Mouse (Mus musculus) liver (tissue): ENCODE results near the gene Arrb1.
"Not testable (repeated sequence)": the region's sequence is repeated elsewhere in the genome, so short reads cannot be mapped to it uniquely, and the experiment has no call there.

Experiments used
- DNase-seq: peaks from one replicate; pipeline ENCODE4 v3.0.0-alpha.2; 2020; ENCODE audit warnings: mixed read lengths

Arrb1 gene

DNA sequence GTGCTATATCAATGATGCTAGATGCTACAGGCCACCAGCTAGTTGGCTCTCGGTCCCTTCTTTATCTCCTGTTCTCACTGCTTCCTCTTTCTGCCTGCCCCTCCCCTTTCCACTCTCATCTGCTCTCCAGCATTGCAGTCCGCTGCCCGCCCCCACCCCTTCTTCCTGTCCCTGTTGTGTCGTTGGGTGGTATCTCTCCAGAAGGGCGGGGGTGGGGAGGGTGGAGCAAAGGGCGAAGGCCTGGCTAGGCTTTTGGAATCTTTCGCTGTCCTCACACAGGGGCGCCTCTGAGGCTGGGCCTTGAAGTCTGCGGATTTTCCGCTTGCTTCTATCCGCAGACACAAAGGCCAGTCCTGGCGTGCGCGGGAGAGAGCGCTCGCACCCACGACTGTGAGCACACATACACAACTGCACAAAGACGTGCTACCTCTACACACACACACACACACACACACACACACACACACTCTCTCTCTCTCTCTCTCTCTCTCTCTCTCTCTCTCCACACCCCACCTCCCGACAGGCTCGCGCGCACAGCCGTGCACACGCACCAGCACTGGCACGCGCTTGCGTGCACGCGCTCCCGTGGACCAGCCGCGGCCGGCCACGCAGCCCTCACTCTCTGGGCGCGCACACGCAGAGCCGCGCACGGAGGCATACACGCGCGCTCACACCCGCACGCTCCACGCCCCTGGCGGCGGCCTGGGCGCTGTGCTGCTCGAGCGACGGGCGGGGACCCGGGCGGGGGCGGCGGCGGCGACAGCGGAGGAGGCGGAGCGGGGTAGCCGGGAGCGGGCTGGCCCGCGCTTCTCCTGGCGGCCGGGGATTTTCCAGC is at the start of gene Arrb1:
Gene Arrb1 (plus strand): TSS at position 566 of the 835 bp plus-strand sequence.
- DNase-seq: peak; percentile 94

DNA sequence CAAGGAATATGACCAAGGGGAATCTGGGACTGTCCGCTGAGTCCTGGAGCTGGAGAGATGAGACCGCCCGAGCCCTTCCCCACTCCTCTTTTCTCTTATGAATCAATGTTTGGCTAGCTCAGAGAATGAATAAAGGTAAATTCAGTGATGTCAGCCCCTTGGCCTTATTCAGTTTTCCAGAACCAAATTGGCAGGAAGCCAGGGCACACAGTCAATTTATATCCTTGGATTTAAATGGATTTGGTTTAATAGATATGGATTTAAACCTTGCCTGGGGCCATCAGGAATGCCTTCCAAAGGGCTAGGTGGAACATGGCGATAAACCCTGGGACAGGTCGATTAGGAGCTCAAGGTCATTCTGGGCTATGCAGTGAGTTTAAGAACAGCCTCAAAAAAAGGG is 45.6 kb upstream of the Arrb1 start:
- DNase-seq: no peak

DNA sequence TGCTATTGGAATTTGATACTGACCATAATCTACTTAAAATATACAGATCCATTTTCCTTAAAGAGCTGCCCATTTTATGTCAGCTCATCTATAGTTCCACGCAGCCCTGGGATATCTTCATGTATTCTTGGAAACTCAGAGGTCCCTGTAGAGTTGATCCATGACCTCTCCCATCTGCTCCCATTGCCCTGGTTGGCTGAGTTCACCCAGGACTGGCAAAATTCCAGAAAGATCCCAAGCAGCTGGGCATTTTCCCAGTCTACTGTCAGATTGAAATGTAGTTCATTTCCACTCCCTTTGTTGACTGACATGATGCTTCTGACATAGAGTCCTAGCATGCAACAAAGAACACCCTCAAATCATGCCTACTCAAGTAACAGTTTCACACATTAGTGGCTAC is 36.1 kb upstream of the Arrb1 start:
- DNase-seq: no peak

DNA sequence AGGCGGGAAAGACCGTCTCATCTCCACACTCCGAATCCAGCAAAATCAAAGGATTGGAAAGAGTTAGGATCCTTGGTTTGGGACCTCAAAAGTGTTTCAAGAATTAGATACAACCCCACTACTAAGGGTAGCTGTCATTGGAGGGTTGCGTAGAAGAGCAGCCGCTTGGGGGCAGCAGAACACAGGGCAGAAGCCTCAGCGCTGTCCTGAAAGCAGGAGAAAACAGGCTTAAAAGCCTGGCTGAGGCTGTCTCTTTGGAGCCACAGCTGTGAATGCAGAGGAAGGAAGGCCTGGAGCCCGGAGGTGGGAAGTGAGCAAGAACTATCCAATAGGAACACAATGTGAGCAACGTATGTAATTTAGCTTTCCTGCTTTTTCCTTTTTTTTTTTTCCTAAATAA is 35.1 kb upstream of the Arrb1 start:
- peak; percentile 89 for DNase-seq

DNA sequence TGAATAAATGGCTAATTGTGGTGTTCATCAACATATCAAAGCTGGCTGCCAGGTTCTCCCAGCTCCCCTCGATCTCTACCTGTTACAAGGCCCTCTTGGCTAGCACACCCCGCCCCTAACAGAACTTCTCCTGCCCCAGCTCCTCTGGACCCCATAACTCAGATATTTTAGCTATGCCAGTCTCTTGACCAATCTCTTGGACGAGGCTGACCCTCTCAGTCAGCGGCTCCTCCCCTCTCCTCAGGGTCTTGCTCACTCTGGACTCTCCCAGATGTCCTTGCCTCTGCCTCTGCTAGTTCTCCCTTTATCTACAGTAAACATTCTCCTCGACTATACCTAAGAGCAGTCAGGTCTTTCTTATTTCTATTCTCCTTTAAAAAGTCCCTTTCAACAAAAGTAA is 34.6 kb upstream of the Arrb1 start:
- DNase-seq: peak; percentile 60

DNA sequence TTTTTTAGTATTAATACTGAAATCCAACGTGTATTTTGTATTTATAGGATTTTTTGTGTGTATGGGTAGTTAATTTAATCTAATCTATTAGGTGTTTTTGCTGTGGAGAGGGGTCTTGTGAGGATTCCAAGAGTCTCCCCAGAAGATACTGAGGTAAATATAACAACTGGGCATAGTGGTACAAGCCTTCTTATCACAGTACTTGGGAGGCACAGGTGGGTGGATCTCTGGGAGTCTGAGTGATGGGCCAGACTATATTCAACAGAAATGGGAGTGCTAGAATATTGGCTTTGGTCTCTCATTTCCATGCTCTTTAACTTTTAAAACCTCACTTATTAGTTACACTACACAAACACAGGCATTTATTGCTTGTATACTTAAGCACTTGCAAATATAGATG is 34.1 kb upstream of the Arrb1 start:
- peak; percentile 68 for DNase-seq

DNA sequence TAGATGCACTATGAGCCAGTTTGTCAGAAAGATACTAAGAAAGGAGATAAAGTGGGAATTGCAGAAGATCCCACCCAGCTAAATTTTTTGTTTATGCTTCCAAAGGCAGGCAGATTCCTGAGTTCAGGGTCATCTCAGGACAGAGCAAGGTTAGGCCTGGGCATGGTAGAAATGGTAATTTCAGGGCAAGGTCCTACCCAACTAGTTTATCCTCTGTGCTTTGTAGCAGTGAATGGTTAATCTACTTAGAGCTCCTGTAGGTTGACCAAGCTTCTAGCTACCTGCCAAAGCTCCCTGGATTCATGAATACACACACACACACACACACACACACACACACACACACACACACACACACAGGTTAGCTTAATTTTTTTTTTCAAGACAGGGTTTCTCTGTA is 30.7 kb upstream of the Arrb1 start:
- DNase-seq: no peak

DNA sequence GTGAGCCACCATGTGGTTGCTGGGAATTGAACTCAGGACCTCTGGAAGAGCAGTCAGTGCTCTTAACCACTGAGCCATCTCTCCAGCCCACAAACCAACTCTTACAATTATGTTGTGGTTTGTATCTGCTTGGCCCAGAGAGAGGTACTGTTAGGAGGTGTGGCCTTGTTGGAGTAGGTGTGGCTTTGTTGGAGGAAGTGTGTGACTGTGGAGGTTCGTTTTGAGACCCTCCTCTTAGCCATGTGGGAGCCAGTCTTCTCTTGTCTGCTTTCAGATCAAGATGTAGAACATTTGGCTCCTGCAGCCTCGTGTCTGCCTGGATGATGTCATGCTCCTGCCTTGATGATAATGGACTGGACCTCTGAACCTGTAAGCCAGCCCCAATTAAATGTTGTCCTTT is 27.1 kb upstream of the Arrb1 start:
- not testable (repeated sequence) for DNase-seq

DNA sequence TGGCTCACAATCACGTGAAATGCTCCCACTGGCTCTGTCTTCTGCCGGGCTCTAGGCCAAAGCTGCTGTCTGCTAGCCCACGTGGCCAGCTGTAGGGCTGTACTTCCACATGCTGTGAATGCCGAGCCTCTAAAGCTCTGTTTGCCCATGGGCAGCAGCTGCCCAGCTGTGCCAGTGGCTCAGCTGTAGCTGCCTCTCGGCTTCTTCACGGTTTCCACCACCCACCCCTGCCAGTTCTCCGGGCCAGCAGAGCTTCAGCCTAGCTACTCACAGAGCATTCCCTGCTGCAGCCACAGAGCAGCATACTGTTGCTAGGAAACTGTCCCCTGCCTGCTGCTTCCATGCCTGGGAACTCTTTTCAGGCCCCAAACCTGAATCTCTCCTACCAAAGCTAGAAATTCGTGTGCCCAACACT is 25.2 kb upstream of the Arrb1 start:
- no peak for DNase-seq

DNA sequence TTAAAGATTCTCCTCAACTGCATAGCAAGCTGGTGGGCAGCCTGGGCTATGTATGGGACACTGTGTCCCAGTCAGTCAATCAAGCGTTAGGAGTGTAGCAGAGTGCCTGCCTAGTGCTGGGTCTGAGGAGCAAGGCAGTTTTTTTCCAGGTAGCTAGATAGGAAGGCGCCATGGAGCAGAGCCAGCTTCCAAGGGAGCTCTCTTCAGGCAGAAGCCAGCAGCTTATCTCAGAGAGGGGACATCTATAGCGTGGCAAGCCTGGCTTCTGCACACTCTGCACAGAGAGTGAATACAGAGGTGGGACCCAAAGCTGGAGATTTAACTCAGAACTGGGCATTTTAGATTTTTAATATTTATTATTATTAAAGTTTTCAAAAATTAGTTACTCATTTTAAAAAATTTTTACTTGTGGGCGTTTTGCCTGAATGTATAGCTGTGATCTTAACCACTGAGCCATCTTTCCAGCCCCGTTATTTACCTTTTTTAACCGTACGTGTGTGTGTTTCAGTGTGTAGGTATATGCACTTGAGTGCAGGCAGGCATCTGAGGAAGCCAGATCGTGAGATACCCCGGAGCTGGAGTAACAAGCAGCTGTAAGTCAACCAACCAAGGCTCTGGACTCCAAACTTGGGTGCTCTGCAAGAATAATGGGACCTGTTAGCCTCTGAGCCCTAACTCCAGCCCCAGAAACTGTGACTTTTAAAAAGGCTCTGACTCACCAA is 19.0 kb upstream of the Arrb1 start:
- DNase-seq: no peak

DNA sequence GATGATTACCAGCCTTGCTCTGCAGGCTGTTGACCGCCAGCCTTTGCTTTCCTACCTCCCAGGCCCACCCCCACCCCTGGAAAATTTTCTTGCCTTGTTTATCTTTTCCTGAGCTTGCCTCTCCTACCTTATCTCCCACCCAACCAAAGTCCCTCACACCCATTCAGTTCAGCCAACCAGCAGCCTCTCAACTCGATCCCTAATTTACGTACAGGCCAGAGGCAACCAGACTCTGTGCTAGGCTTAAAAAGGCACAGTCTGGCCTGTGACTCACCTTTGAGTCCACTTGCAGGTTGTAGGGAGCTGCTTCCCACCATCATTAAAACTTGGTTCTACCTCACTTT is 18.5 kb upstream of the Arrb1 start:
- DNase-seq: peak; percentile 79

DNA sequence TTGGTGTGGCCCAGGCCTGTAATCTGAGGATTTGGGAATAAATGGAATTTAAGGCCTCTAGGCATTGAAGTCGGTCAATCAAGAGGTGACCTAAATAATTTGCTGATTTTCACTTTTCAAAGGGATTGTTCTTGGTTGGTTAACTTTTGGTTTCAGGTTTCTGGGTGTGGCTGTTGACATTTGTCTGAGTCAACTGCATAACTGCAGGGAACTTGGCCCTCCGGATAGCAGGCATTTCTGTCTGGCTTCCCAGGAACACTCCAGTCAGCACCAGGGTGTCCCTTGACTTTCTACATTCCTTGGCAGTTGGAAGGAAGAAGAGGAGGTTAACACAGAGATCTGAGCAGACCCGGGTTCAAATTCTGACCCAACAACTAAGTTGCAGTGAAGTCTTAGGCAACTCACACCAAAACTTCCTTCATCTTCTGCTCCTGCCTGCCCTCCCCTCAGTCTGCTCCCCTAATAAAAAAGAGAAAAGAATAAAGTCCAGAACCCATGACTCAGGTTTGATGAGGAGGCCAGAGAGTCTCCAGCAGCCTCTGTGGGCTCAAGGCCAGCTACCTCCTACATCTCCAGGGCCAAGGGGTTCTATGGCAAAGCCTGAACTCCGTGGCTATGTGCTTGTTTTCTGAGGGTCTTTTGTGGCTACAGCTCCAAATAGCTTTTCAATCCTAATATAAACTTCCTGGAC is 16.2 kb upstream of the Arrb1 start:
- DNase-seq: no peak

DNA sequence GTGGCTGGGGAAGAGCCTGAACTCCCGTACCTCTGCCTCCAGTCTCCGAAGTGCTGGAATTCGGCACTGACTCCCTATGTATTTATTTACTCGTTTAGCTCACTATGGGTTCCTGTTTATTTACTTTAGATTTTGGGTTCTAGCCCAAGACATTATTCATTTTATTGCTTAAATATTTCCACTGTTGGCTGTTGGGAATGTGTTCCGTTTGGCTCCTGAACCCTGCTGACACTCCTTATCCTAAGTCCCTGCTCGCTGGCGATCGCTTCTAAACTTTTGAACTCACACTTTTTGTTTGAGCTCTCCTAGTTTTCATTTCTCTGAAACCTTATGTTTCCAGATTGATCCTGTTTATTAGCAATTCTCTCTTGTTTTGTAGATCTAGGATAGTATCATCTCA is 12.1 kb upstream of the Arrb1 start:
- DNase-seq: no peak

DNA sequence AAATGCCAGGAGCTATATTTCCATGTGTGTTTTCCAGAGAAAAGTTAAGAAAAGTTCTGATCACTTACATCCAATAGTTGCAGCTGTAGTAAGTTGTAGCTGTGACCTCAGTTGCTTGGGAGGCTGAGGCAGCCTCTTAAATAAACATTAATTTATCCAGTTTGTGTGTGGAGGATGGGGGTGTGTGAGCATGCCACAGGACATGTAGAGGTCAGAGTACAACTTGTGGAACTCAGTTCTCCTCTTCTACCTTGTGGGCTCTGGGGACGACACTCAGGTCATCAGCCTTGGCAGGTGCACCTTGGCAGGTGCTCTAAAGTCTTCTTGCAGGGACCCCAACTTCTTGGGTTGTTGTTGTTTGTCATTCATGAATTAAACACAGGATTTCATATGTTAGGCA is 11.4 kb upstream of the Arrb1 start:
- DNase-seq: no peak

DNA sequence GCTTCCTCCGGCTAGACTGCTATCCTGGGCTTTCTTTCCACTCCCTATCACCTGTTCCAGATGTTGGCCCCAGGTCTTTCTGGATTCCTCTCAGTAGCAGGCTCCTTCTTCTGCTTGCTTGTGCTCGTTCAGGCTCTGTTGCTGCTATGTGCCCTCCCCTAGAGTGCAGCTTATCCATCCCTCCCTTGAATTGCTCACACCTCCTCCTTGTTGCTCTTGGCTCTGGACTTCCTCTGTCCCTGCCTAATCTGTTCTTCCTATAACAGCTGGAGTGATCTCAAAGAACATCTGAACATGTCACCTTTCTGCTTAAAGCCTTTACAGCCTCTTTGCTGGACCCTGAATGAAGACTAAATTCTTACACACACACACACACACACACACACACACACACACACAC is 6.7 kb upstream of the Arrb1 start:
- DNase-seq: no peak

DNA sequence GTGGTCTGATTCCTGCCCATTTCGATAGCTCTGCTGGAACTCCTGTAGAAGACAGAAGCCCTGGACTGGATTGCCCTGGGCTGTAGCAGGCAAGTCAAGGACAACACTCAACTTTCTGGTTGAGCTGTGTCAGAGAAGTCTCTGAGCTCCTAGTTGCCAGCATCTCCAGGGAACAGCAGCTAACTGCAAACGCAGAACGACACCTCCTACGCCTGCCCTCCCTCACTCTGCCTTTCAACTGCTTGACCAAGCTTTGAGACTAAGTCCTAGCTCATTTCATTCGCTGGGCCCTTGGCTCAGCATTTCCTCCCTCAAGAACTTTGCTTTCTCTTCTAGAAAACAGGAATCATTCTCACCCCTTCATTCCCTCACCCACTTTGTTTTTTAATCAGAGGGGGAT is 5.9 kb upstream of the Arrb1 start:
- no peak for DNase-seq

DNA sequence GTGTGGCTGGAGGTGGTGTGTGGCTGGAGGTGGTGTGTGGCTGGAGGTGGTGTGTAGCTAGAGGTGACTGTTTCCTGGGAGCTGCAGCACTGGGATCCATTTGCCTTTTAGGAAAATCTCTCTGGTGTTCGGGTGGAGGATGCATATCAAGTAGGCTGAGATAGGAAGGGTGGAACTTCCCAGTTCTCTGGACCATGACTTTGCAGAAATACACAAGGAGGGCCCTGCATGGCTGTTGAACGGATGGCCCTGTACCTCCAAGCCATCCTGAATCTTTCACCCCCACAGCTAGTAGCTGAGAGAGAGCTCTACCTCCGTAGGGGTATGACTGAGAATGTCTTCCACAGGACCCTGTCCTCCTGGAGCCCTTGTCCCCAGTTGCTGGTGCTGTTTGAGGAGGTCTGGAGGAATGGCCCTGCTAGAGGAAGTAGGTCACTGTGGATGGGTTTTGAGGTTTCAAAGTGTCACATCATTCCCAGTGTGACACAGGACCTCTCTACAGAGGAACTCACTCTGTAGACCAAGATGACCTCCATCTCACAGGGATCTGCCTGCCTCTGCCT is 3.8 kb upstream of the Arrb1 start:
- DNase-seq: peak; percentile 72

DNA sequence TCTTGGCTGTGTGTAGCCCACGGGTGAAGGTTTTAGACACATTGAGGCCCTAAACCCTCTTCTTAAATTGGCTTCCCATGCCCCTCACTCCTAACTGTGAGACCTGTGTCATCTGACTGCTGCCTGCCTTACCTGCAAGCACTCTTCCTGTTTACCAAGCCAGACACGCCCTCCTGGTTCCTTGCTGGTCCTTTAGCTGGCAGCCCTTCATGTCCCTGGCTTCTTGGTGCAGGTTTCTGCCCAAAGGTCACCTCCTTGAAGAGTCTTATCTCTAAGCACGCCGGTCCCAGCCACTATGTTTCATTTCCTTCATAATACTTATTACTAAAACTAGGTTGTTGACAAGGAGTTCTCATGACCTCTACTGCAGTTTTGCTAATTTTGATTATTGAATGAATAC is 2.7 kb upstream of the Arrb1 start:
- peak; percentile 68 for DNase-seq

DNA sequence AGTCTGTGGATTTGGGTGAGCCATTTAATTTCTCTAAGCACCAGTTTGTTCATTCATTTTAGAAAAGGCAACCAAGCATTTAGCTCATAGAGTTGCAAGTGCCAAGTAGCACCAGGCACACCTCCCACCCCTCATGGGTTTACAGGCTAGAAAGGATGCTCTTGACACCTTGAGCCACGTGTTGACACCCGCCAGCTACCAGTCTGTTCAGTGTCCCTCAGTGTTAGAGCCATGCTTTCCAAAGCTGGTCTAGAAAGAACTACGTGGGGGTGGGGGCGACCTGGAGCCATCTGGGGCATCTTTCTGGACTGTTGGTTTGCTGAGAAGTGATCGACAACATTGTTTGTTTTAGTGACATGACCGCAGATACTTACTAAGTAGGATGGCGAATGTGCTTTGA is 1.7 kb upstream of the Arrb1 start:
- no peak for DNase-seq

DNA sequence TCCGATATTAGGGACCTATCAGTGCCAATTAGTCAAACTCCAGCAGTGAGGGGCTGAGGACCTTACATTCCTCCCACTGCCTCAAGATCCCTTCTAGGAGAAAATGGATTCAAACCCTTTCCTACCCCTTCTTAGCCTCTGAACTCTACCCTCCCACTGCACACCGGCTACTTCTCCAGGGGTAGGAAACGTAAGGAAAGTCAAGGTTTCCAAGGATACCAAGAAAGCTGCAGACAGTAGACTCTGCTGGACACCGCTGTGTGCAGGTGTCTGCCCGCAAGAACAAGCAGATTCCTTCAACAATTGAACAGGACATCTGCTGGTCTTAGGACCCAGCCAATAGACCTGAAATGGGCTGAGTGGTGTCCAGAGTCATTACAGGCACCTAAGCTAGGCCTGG is 765 bp upstream of the Arrb1 start:
- no peak for DNase-seq

DNA sequence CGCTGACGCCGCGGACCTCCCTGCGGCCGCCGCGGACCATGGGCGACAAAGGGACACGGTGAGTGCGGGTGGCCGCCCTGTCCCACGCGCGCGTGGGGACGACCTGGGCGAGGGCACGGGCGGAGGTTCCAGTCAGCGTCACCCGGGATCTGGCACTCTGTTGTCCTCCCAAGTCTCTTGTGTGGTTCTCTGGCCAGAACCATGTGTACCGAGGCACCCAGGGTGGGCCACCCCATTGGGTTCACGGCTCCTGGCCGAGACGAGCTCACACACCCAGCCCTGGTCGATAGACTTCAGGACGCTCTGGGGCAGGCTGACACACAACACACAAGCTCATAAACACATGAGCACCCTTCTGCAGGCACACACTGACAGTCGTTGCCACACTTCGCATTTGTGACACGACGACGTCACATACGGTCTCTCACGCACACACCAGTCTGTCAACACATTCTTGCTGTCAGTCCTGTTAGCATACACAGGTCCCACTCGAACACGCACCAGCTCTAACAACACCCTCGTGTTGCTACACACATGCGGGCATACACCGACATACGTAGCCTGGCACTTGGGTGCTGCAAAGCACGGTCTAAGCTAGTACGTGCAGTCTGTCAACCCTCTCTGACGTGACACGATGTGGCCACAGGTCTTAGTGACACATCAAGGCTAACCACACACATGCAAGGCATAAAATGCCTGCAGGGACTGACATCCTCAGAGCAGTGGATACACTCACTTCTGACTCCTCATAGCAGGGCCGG is 655 bp downstream of the Arrb1 start:
- peak; percentile 59 for DNase-seq

DNA sequence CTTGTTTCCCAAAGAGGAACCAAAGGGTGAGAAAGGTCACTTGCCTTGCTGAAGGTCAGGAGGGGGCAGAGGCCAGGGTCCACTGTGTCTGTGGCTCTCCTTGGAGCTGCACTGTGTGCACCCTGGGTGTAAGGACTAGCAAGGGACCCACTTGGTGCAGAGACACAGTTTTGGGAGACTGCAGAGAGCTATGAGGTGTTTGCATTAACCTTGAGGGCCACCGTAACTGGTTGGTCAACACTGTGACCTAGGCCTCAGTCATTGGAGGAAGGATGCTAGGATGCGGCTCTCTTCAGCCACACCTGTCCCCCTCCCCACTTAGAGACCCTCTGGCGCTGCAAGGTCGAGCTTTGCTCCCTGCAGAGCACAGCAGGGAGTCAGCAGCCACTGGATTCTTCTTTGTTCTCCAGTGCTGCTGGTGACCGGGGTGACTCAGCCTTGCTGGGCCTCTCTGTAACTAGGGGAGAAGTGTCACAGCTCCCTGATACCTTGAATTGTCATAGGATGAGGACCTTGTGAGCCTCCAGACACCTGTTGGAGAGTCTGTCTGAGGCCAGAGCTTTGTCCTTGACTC is 2.0 kb downstream of the Arrb1 start:
- peak; percentile 50 for DNase-seq

DNA sequence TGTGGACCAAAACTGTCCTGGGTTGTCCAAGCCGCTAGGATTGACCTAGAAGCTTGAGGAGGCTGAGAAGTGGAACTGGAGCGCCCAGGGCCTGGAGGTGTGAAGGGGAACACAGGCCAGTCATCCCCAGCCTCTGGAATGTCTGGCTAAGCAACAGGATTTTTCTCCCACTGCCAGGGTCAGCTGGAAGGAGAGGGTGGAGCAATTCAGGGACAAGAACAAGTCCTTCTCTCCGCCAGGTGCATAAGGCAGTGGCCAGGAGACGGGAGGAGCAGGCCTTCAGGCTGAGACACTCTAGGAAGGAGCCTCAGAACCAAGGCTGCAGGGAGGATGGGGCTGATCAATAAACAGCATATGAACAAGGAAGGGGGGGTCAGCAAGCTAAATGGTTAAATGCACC is 3.2 kb downstream of the Arrb1 start:
- DNase-seq: no peak
